Mouse (Mus musculus): ENCODE measurements around the gene Nt5c2. TPM values are rescaled to one million over a fixed set of nuclear protein-coding genes. Genes with fewer than 3 reads are reported as not detected.
"Not testable (repeated sequence)": the region's sequence is repeated elsewhere in the genome, so short reads cannot be mapped to it uniquely, and the experiment has no call there.

Gene Nt5c2
- total RNA-seq, 2 experiments from 2014 or later, result 68.7 to 80.2 TPM

DNA sequence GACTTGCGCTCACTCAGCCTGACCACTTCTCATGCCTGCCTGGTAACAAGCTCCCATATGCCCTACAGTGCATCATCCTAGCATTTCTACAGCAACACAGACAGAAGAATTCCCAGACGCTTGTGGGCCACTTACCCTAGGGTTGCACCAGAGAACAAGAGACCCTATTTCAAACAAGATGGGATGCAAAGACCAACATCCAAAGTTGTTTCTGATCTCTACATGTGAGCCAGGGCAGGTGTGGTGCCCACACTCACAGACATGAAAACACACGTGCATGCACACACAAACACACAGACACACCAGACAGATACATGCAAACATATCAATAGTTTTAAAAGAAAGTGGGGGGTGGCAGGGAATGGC is 24.8 kb downstream of the Nt5c2 start:
- DNase-seq (ENCODE audit: low spot score in 2 of 2), result no peak

DNA sequence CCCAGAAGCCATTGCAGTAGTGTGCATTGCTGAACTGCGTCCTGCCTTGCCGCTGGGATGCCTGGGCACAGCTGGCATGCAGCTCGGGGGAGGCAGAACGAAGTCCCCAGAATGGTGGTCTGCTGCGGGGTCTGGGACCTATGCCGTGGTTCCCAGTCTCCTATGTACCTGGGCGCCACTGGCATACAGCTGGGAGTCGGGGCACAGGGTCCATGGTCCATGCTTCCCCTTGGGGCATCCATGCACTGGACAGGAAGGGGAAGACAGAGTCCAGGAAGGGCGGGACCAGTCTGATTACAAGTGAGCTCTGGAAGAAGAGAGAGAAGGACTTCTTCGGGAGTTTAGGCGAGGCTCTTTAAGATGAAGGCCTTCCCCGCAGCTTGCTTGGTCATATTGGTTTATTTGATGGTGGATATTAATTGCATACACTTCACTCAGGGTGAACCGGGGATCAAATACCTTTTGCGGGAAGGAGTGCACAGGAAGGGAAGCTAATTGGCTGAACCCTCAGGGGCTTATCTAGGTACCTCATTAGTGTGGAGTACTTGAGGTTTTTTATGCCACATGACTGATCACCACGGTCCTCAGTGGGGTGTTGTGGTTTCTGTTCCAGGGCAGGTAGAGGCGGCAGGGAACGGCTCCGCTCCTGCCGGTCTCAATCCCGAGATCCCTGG is 25.3 kb downstream of the Nt5c2 start:
- no peak for DNase-seq (ENCODE audit: low spot score in 2 of 2)

- DNase-seq (ENCODE audit: low spot score in 2 of 2), result no peak
Observed at GRCm38 (mm10) chr19:46988231-46989087, 26.5 kb downstream of the Nt5c2 start.

- DNase-seq (ENCODE audit: low spot score in 2 of 2), result no peak
Observed at GRCm38 (mm10) chr19:46987646-46988045, 27.3 kb downstream of the Nt5c2 start.

DNA sequence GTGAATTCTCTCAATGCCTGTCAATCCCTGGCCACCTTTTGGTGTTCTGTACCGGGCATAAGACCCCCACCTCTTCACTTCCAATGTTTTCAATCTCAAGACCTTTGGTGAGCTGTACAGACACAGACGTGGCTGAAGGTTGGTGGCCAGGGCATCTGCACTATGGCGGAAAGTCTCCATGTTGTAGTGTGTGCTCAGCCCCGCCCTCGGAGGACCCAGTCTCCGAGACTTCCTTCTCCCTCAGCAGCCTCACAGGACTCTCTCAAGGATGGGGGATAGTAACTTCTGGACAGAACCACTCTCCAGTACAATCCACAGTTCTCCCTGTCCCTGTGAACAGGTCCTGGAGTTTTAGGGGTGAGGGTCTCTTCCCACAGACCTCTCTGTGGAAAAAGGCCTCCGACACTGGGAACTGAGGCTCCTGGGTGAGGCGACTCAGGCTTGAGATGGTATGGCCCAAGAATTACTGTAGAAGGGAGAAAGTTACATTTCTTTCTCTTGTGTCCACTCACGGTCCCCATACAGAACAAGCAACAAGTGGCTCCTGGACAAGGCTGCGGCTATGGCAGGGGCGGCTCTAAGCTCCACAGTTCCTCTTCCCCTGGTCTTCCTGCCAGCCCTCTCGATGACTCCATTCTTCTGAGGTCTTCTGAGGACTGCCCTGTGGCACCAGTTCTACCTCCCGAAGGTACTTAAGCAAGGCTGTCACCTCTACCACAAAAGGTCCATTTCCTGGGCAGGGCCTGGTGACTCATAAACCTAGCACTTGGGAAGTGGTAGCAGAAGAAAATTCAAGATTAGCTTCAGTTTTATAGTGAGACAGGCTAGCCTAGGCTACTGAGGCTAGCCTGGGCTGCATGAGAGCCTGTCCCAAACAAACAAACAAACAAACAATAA is 30.0 kb downstream of the Nt5c2 start:
- DNase-seq (ENCODE audit: low spot score in 2 of 2), result no peak

GRCm38 (mm10) chr19:46983966-46984380 is 31.0 kb downstream of the Nt5c2 start:
- DNase-seq (ENCODE audit: low spot score in 2 of 2), result no peak

- no peak for DNase-seq (ENCODE audit: low spot score in 2 of 2)
Observed at GRCm38 (mm10) chr19:46983352-46983965, 31.5 kb downstream of the Nt5c2 start.

GRCm38 (mm10) chr19:46981462-46981861 is 33.5 kb downstream of the Nt5c2 start:
- no peak for DNase-seq (ENCODE audit: low spot score in 2 of 2)

GRCm38 (mm10) chr19:46979781-46980105 is 35.2 kb downstream of the Nt5c2 start:
- DNase-seq (ENCODE audit: low spot score in 2 of 2), result no peak

DNA sequence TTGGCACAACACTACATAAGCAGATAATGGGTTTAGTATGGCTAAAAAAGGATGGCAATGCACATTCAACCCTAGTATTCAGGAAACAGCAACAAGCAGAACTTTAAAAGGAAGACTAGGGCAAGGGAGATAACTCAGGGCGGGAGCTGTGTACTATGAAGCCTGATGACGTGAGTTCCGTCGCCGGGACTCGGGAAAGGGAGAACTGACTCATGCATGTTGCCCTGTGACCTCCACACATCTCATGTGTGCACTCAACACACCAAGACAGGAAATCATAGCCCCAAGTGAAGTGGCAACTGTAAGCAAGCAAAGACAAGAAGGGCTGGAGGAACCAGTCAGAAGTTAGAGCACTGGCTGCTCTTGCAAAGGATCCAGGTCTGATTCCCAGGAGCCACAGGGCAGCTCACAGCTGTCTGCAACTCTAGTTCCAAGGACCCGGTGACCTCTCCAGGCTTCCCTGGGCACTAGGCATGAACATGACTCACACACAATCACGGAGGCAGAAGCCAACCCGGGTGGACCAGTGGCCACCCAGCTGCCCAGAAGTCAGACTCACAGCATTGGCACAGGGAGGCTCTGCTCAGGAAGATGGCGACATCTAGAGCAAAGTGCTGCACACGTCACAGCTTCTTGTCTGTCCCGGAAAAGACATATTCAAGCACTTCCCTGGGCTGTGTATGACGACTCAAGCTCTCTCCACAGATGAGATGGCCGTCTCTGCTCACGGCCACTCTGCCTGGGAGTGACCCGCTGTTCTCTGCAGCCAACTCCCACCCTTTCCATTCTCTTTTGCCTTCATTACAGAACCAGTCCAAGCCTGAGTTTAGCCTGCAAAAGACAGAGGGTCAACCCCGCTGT is 35.8 kb downstream of the Nt5c2 start:
- DNase-seq (ENCODE audit: low spot score in 2 of 2), result peak in 1 of 2 experiments; percentile 33

DNA sequence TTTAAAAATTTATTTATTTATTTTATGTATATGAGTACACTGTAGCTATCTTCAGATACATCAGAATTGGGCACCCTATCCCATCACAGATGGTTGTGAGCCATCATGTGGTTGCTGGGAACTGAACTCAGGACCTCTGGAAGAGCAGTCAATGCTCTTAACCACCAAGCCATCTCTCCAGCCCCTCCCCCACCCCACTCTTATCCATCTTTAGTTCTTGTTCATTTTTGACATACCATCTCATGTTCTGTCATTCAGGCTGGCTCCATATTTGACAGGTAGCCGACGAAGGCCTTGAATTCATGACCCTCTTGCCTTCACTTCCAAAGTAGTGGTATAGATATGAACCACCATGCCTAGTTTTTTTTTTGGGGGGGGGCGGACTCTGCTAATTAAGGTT is 36.9 kb downstream of the Nt5c2 start:
- DNase-seq (ENCODE audit: low spot score in 2 of 2), result not testable (repeated sequence)

DNA sequence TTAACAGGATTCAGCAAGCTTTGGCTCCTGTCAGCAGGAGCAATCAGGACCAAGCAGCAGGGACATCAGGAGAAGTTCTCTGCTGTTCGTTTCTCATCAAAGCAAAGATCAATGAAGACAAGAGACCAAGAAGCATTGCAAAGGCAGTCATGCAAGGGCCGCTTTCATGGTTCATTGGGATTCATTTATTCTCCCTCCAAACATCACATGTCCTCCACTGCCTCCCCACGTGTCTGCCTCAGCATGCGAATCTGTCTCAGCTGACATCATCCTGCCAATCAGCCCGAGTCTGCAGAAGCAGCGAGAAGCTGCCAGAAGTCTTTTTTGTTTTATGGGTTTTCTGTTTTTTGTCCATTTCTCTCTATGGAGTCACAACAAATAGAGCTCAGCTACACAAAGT is 37.5 kb downstream of the Nt5c2 start:
- no peak for DNase-seq (ENCODE audit: low spot score in 2 of 2)

DNA sequence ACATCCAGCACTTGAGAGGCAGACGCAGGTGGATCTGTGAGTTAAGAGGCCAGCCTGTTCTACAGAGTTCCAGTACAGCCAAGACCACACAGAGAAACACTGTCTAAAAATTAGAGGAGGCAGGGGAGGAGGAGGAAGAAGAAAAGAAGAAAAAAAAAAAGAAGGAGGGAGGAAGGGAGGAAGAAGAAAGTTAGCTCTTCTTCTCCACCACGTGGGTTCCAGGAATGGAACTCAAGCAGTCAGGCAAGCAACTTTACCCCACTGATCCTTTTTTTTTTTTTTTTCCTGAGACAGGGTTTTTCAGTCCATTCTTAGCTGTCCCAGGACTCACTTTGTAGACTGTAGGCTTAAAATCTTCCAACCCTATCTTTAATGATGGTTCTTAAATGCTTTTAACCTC is 38.2 kb downstream of the Nt5c2 start:
- DNase-seq (ENCODE audit: low spot score in 2 of 2), result no peak

- DNase-seq (ENCODE audit: low spot score in 2 of 2), result no peak
Observed at GRCm38 (mm10) chr19:46975997-46976396, 39.0 kb downstream of the Nt5c2 start.

- DNase-seq (ENCODE audit: low spot score in 2 of 2), result peak in 1 of 2 experiments; percentile 56
Observed at GRCm38 (mm10) chr19:46975565-46975964, 39.4 kb downstream of the Nt5c2 start.

- DNase-seq (ENCODE audit: low spot score in 2 of 2), result no peak
Observed at GRCm38 (mm10) chr19:46972159-46972558, 42.8 kb downstream of the Nt5c2 start.

DNA sequence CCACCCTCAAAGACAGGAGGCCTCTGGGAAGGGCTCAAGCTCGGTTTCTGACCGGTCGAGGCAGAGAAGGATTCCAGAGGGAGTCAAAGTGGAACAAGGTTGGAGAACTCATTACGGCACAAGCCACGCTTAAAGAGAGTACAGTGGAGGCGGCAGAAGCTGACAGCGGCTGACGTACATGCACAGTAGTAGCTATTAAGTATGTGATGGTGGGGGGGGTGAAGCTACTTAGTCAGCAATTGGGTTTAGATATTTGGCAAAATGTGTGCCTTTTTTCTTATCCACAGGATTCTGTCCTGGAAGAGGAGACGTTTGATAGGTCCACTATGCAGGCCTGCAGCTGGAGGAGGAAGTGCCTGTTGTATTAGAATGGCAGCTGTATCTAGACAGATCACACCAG is 43.2 kb downstream of the Nt5c2 start:
- DNase-seq (ENCODE audit: low spot score in 2 of 2), result no peak

GRCm38 (mm10) chr19:46971051-46971689 is 43.8 kb downstream of the Nt5c2 start:
- DNase-seq (ENCODE audit: low spot score in 2 of 2), result no peak

DNA sequence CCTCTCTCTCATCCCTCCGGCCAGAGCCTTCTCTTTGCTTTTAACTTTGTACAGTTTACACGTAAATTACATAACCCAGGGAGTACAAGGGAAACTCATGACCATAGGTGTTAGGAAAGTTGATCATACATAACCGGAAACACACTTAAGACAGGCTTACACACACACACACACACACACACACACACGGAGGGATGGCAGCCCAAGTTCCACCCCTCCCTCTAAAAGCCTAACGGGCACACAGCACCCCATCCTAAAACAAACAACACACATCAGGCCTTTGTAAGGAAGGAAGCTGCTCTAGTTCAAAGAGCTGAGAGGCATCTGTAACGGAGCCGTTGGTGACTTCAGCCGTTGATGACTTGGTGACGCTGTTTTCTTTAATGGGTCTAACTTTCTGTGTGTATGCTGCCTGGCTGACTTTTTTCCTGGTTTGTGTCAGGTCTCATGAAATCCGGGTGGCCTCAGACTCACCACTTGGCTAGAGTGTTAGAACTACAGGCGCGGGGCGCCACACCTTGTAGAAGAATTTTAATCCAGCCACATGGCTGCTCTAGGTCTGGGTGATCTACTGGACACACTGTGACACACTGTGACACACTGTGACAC is 44.7 kb downstream of the Nt5c2 start:
- no peak for DNase-seq (ENCODE audit: low spot score in 2 of 2)
